Mouse (Mus musculus): ENCODE data around the gene P3h1. TPM values are rescaled to one million over a fixed set of nuclear protein-coding genes. Genes with fewer than 3 reads are reported as not detected.

Gene P3h1
- total and polyA plus RNA-seq, 3 experiments = 10.5 to 14.5 (median 10.8) TPM

GRCm38 (mm10) chr4:119241664-119242063 lies 8.9 kb downstream of the P3h1 start:
- 87% methylated on average over 14 of the region's 14 CpGs for WGBS
- TF ChIP-seq CTCF (IDR thresholded peaks at IDR 0.05) = peak; percentile 77
- TF ChIP-seq POLR2A (IDR thresholded peaks at IDR 0.05; ENCODE audit: insufficient read depth, low read depth, low read length) = no peak
- TF ChIP-seq EP300 (IDR thresholded peaks at IDR 0.05; ENCODE audit: insufficient read depth, low read depth, low read length) = no peak
- H3K4me3 ChIP-seq = no peak overlapping the region
- no peak overlapping the region for H3K9ac ChIP-seq (ENCODE audit: low read depth, low read length)
- no peaks in the 10 kb centered on the region for H3K36me3 ChIP-seq (ENCODE audit: control insufficient read depth, insufficient read depth, low read length)
- DNase-seq = peak in 1 of 2 experiments; percentile 49
- intact Hi-C loops (cut with DNase I) = no loop called here
- no peaks in the 10 kb centered on the region for H3K79me2 ChIP-seq (replicated peaks; ENCODE audit: control insufficient read depth, insufficient read depth, low read length)
- H3K27me3 ChIP-seq (ENCODE audit: control insufficient read depth, insufficient read depth, low read length) = no peaks in the 10 kb centered on the region
- no peak overlapping the region for H3K27ac ChIP-seq
- H3K4me1 ChIP-seq (ENCODE audit: control insufficient read depth, insufficient read depth, low read length) = no peaks in the 10 kb centered on the region; the same call in 1 of the 2 replicates

GRCm38 (mm10) chr4:119242571-119242970 lies 9.9 kb downstream of the P3h1 start:
- intact Hi-C loops (cut with DNase I) = no loop called here
- WGBS = 91% methylated on average over 12 of the region's 12 CpGs
- peaks cover 1% of the 10 kb centered on the region; the same call in 1 of the 2 replicates for H3K4me1 ChIP-seq (ENCODE audit: control insufficient read depth, insufficient read depth, low read length)

GRCm38 (mm10) chr4:119244468-119245240 lies 11.9 kb downstream of the P3h1 start:
- TF ChIP-seq POLR2A (IDR thresholded peaks at IDR 0.05; ENCODE audit: insufficient read depth, low read depth, low read length) (no peak), CTCF (IDR thresholded peaks at IDR 0.05) (no peak), EP300 (IDR thresholded peaks at IDR 0.05; ENCODE audit: insufficient read depth, low read depth, low read length) (no peak)
- H3K36me3 ChIP-seq (ENCODE audit: control insufficient read depth, insufficient read depth, low read length) = no peaks in the 10 kb centered on the region
- H3K4me1 ChIP-seq (ENCODE audit: control insufficient read depth, insufficient read depth, low read length) = peaks cover 4% of the 10 kb centered on the region
- no peak overlapping the region for H3K27ac ChIP-seq
- intact Hi-C loops (cut with DNase I) = loop anchor here (5.0 kb wide), 5 partner anchors 78 to 423 kb away; partner anchors contain the start of genes Foxj3, Frg2f1, Ppcs and Ppih
- no peak overlapping the region for H3K4me3 ChIP-seq
- no peak overlapping the region for H3K9ac ChIP-seq (ENCODE audit: low read depth, low read length)
- H3K27me3 ChIP-seq (ENCODE audit: control insufficient read depth, insufficient read depth, low read length) = no peaks in the 10 kb centered on the region
- H3K79me2 ChIP-seq (replicated peaks; ENCODE audit: control insufficient read depth, insufficient read depth, low read length) = no peaks in the 10 kb centered on the region
- WGBS = 78% methylated on average over 22 of the region's 22 CpGs
- DNase-seq = peak in 1 of 2 experiments; percentile 41

More at GRCm38 (mm10) chr4:119242571-119242970, 9.9 kb downstream of the P3h1 start:
- no peak overlapping the region for H3K4me3 ChIP-seq
- TF ChIP-seq POLR2A (IDR thresholded peaks at IDR 0.05; ENCODE audit: insufficient read depth, low read depth, low read length) (no peak), EP300 (IDR thresholded peaks at IDR 0.05; ENCODE audit: insufficient read depth, low read depth, low read length) (no peak), CTCF (IDR thresholded peaks at IDR 0.05) (no peak)
- no peaks in the 10 kb centered on the region for H3K79me2 ChIP-seq (replicated peaks; ENCODE audit: control insufficient read depth, insufficient read depth, low read length)
- H3K9ac ChIP-seq (ENCODE audit: low read depth, low read length) = no peak overlapping the region
- no peaks in the 10 kb centered on the region for H3K36me3 ChIP-seq (ENCODE audit: control insufficient read depth, insufficient read depth, low read length)
- H3K27me3 ChIP-seq (ENCODE audit: control insufficient read depth, insufficient read depth, low read length) = no peaks in the 10 kb centered on the region
- no peak overlapping the region for H3K27ac ChIP-seq
- DNase-seq = no peak

- WGBS = 34% methylated on average over 7 of the region's 7 CpGs
- Histone ChIP-seq H3K9ac (ENCODE audit: low read depth, low read length) (no peak overlapping the region; the same call in 1 of the 2 replicates), H3K79me2 (replicated peaks; ENCODE audit: control insufficient read depth, insufficient read depth, low read length) (no peaks in the 10 kb centered on the region), H3K4me1 (ENCODE audit: control insufficient read depth, insufficient read depth, low read length) (peaks cover 4% of the 10 kb centered on the region), H3K27me3 (ENCODE audit: control insufficient read depth, insufficient read depth, low read length) (no peaks in the 10 kb centered on the region), H3K4me3 (no peak overlapping the region), H3K36me3 (ENCODE audit: control insufficient read depth, insufficient read depth, low read length) (no peaks in the 10 kb centered on the region), H3K27ac (no peak overlapping the region)
- intact Hi-C loops (cut with DNase I) = loop anchor here (5.0 kb wide), 5 partner anchors 77 to 422 kb away; partner anchors contain the start of genes Foxj3, Frg2f1, Ppcs and Ppih
- TF ChIP-seq EP300 (IDR thresholded peaks at IDR 0.05; ENCODE audit: insufficient read depth, low read depth, low read length) (no peak), POLR2A (IDR thresholded peaks at IDR 0.05; ENCODE audit: insufficient read depth, low read depth, low read length) (no peak), CTCF (IDR thresholded peaks at IDR 0.05) (no peak)
- peak in 1 of 2 experiments; percentile 57 for DNase-seq
Observed at GRCm38 (mm10) chr4:119245556-119245955, 12.8 kb downstream of the P3h1 start.

GRCm38 (mm10) chr4:119245961-119246360 lies 13.2 kb downstream of the P3h1 start:
- DNase-seq = no peak
- Histone ChIP-seq H3K36me3 (ENCODE audit: control insufficient read depth, insufficient read depth, low read length) (no peaks in the 10 kb centered on the region), H3K4me1 (ENCODE audit: control insufficient read depth, insufficient read depth, low read length) (peaks cover 4% of the 10 kb centered on the region), H3K4me3 (no peak overlapping the region), H3K27me3 (ENCODE audit: control insufficient read depth, insufficient read depth, low read length) (no peaks in the 10 kb centered on the region), H3K27ac (no peak overlapping the region), H3K9ac (ENCODE audit: low read depth, low read length) (no peak overlapping the region; the same call in 1 of the 2 replicates), H3K79me2 (replicated peaks; ENCODE audit: control insufficient read depth, insufficient read depth, low read length) (no peaks in the 10 kb centered on the region)
- TF ChIP-seq POLR2A (IDR thresholded peaks at IDR 0.05; ENCODE audit: insufficient read depth, low read depth, low read length) (no peak), CTCF (IDR thresholded peaks at IDR 0.05) (no peak), EP300 (IDR thresholded peaks at IDR 0.05; ENCODE audit: insufficient read depth, low read depth, low read length) (no peak)
- 81% methylated on average over 9 of the region's 9 CpGs for WGBS
- intact Hi-C loops (cut with DNase I) = loop anchor here (2.0 to 5.0 kb wide), 8 partner anchors 29 to 421 kb away; partner anchors contain the start of genes Foxj3, Frg2f1, Ppcs and Ppih

Measured in heart, adult 2 months (tissue).